Mouse (Mus musculus): ENCODE data around the gene Tmem175. TPM values are rescaled to one million over a fixed set of nuclear protein-coding genes. Genes with fewer than 3 reads are reported as not detected.
"Not testable (repeated sequence)": the region's sequence is repeated elsewhere in the genome, so short reads cannot be mapped to it uniquely, and the experiment has no call there.

Gene Tmem175
- polyA plus RNA-seq, 1 experiment: 67.1 TPM

DNA sequence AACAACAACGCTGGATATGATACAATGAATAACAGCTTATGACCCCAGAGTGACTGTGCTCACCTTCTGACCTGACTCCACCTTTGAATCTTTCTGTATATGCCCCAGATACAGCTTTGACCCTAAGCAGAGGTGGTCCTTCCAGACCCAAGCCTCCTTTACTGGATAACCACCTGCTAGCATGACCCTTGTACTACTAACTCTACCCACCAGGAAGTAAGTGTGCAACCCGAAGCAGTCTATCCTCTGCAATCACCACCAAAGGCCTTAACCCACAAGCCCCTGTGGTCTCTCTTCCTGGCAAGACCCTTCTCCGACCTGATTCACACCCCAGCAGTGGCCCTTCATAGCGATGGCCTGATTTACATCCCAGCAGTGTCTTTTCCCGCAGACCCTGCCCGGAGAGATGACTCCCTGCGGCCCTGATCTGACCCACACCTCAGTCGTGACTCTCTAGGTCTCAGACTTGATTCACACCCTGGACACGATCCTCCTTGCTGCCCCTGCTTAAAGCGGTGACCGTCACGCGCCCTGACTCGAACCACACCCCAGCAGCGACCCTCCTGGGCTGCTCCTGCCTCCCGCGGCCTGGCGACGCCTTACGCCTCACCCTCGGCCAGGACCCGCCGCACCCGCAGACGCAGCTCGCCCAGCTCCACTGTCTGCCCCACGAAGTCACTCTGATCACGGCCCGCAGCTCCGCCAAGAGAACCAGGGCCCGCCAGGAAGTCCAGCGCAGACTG lies 508 bp upstream of the Tmem175 start:
- under 1% methylated on average over 32 of the region's 32 CpGs for WGBS
- Histone ChIP-seq H3K36me3 (ENCODE audit: control insufficient read depth, insufficient read depth, low read length) (peaks cover 2% of the 10 kb centered on the region; the same call in 1 of the 2 replicates), H3K4me1 (ENCODE audit: control insufficient read depth, insufficient read depth, low read length) (peaks cover 7% of the 10 kb centered on the region; the same call in 1 of the 2 replicates), H3K27me3 (replicated peaks; ENCODE audit: control insufficient read depth, insufficient read depth, low read length) (no peaks in the 10 kb centered on the region), H3K27ac (ENCODE audit: insufficient read depth, low read depth, low read length) (peak overlapping the region; percentile 75), H3K4me3 (ENCODE audit: insufficient read depth, low read depth, low read length) (peak overlapping the region; percentile 80)
- no peak for DNase-seq
- TF ChIP-seq POLR2A (IDR thresholded peaks at IDR 0.05; ENCODE audit: low read depth, low read length): no peak
- TF ChIP-seq CTCF (conservative IDR thresholded peaks at IDR 0.05; ENCODE audit: insufficient read depth, insufficient read length, low read depth, low read length): no peak

DNA sequence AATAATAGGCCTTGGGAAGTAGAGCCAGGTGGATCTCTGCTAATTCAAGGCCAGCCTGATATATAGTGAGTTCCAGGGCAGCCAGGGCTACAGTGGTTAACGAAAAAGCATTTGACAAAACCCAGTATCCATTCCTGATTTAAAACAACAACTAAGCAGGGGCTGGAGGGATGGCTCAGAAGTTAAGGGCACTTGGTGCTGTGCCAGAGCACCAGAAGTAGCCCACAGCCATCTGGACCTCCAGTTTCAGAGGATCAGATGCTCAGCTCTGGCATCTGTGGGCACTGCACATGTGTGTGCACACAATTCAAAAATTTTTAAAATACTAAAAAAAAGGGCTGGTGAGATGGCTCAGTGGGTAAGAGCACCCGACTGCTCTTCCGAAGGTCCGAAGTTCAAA lies 4.1 kb downstream of the Tmem175 start:
- Histone ChIP-seq H3K4me3 (ENCODE audit: insufficient read depth, low read depth, low read length) (no peak overlapping the region), H3K36me3 (ENCODE audit: control insufficient read depth, insufficient read depth, low read length) (no peaks in the 10 kb centered on the region), H3K27ac (ENCODE audit: insufficient read depth, low read depth, low read length) (no peak overlapping the region), H3K27me3 (replicated peaks; ENCODE audit: control insufficient read depth, insufficient read depth, low read length) (no peaks in the 10 kb centered on the region), H3K4me1 (ENCODE audit: control insufficient read depth, insufficient read depth, low read length) (0 out of 2 replicates have a peak, but pooled peaks cover under 1% of the 10 kb centered on the region)
- 76% methylated on average over 4 of the region's 4 CpGs for WGBS
- no peak for DNase-seq
- TF ChIP-seq POLR2A (IDR thresholded peaks at IDR 0.05; ENCODE audit: low read depth, low read length): no peak
- no peak for TF ChIP-seq CTCF (conservative IDR thresholded peaks at IDR 0.05; ENCODE audit: insufficient read depth, insufficient read length, low read depth, low read length)

DNA sequence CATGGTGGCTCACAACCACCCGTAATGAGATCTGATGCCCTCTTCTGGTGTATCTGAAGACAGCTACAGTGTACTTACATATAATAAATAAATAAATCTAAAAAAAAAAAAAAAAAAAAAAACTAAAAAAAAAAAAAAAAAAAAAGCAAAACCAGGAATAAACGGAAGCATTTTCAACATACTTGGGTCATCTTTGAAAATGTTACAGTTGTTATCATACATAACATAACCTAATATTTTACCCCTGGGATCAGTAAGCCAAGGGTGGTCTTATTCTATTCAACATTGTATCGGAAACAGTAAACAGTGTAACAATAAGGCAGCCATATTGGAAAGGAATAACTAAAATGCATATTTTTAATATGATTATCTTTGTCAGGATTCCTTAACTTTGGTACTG lies 4.5 kb downstream of the Tmem175 start:
- not testable (repeated sequence) for H3K36me3 ChIP-seq (ENCODE audit: control insufficient read depth, insufficient read depth, low read length); DNase-seq; H3K4me1 ChIP-seq (ENCODE audit: control insufficient read depth, insufficient read depth, low read length); H3K27ac ChIP-seq (ENCODE audit: insufficient read depth, low read depth, low read length); H3K27me3 ChIP-seq (replicated peaks; ENCODE audit: control insufficient read depth, insufficient read depth, low read length); H3K4me3 ChIP-seq (ENCODE audit: insufficient read depth, low read depth, low read length)
- WGBS: 65% methylated on average over 3 of the region's 3 CpGs

GRCm38 (mm10) chr5:108636172-108636571 lies 6.6 kb downstream of the Tmem175 start:
- Histone ChIP-seq H3K27ac (ENCODE audit: insufficient read depth, low read depth, low read length) (no peak overlapping the region), H3K4me1 (ENCODE audit: control insufficient read depth, insufficient read depth, low read length) (no peaks in the 10 kb centered on the region), H3K27me3 (replicated peaks; ENCODE audit: control insufficient read depth, insufficient read depth, low read length) (no peaks in the 10 kb centered on the region), H3K36me3 (ENCODE audit: control insufficient read depth, insufficient read depth, low read length) (peaks cover 2% of the 10 kb centered on the region; the same call in 1 of the 2 replicates), H3K4me3 (ENCODE audit: insufficient read depth, low read depth, low read length) (no peak overlapping the region)
- WGBS: 74% methylated on average over 4 of the region's 4 CpGs
- no peak for TF ChIP-seq POLR2A (IDR thresholded peaks at IDR 0.05; ENCODE audit: low read depth, low read length)
- TF ChIP-seq CTCF (conservative IDR thresholded peaks at IDR 0.05; ENCODE audit: insufficient read depth, insufficient read length, low read depth, low read length): no peak
- DNase-seq: no peak

DNA sequence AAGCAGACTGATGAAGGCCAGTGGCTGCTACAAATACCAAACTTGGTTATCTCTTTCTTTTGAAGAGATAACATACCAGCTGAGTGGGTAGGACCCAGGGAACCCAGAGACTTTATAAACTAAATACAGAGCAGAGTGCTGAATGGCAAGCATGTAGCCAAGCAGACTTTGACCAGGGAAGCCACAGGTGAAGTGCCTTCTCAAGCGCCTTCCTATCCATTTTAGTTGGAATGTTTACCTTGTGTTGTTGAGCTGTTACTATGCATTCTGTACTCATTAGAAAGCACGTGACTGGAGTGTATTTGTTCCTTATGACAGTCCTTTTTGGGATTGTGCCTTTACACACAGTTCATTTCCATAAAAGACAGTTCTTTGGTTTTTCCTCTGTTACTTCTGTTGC lies 14.1 kb downstream of the Tmem175 start:
- DNase-seq: no peak
- Histone ChIP-seq H3K36me3 (ENCODE audit: control insufficient read depth, insufficient read depth, low read length) (peaks cover 2% of the 10 kb centered on the region; the same call in 1 of the 2 replicates), H3K27me3 (replicated peaks; ENCODE audit: control insufficient read depth, insufficient read depth, low read length) (no peaks in the 10 kb centered on the region), H3K27ac (ENCODE audit: insufficient read depth, low read depth, low read length) (no peak overlapping the region), H3K4me3 (ENCODE audit: insufficient read depth, low read depth, low read length) (no peak overlapping the region), H3K4me1 (ENCODE audit: control insufficient read depth, insufficient read depth, low read length) (no peaks in the 10 kb centered on the region)
- TF ChIP-seq CTCF (conservative IDR thresholded peaks at IDR 0.05; ENCODE audit: insufficient read depth, insufficient read length, low read depth, low read length): no peak
- no peak for TF ChIP-seq POLR2A (IDR thresholded peaks at IDR 0.05; ENCODE audit: low read depth, low read length)
- 65% methylated on average over 2 of the region's 2 CpGs for WGBS

- Histone ChIP-seq H3K4me1 (ENCODE audit: control insufficient read depth, insufficient read depth, low read length) (no peaks in the 10 kb centered on the region), H3K27me3 (replicated peaks; ENCODE audit: control insufficient read depth, insufficient read depth, low read length) (no peaks in the 10 kb centered on the region), H3K4me3 (ENCODE audit: insufficient read depth, low read depth, low read length) (no peak overlapping the region), H3K27ac (ENCODE audit: insufficient read depth, low read depth, low read length) (no peak overlapping the region), H3K36me3 (ENCODE audit: control insufficient read depth, insufficient read depth, low read length) (no peaks in the 10 kb centered on the region)
- WGBS: 84% methylated on average over 9 of the region's 9 CpGs
- TF ChIP-seq CTCF (conservative IDR thresholded peaks at IDR 0.05; ENCODE audit: insufficient read depth, insufficient read length, low read depth, low read length) (peak; percentile 49), POLR2A (IDR thresholded peaks at IDR 0.05; ENCODE audit: low read depth, low read length) (no peak)
- no peak for DNase-seq
Measured at GRCm38 (mm10) chr5:108645651-108646342, 16.2 kb downstream of the Tmem175 start.

DNA sequence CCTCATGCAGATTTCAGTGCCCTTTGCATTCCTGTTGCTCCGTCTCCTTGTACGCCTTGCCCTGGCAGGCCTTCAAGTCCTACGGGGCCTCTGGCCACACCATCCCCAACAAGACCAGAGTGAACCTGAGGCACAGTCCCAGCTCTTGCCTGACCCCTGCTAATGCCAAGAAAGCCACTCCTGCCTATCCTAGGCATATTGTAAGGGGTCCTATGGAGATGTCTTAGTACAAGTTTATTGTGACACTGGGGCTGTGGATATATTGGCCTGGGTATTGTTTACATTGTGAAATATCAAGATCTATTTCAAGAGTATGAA lies 16.7 kb downstream of the Tmem175 start:
- peak; percentile 49 for DNase-seq
- TF ChIP-seq POLR2A (IDR thresholded peaks at IDR 0.05; ENCODE audit: low read depth, low read length) (no peak), CTCF (conservative IDR thresholded peaks at IDR 0.05; ENCODE audit: insufficient read depth, insufficient read length, low read depth, low read length) (no peak)
- H3K27me3 ChIP-seq (replicated peaks; ENCODE audit: control insufficient read depth, insufficient read depth, low read length): no peaks in the 10 kb centered on the region
- no peak overlapping the region for H3K27ac ChIP-seq (ENCODE audit: insufficient read depth, low read depth, low read length)
- 46% methylated on average over 3 of the region's 3 CpGs for WGBS
- no peak overlapping the region for H3K4me3 ChIP-seq (ENCODE audit: insufficient read depth, low read depth, low read length)
- no peaks in the 10 kb centered on the region for H3K4me1 ChIP-seq (ENCODE audit: control insufficient read depth, insufficient read depth, low read length)
- no peaks in the 10 kb centered on the region for H3K36me3 ChIP-seq (ENCODE audit: control insufficient read depth, insufficient read depth, low read length)
